Mouse (Mus musculus) adrenal gland, adult 2 months (tissue): Measurements from ENCODE around the gene Cyp2c38. TPM values are rescaled to one million over a fixed set of nuclear protein-coding genes. Genes with fewer than 3 reads are reported as not detected.
"Not testable (repeated sequence)": the region's sequence is repeated elsewhere in the genome, so short reads cannot be mapped to it uniquely, and the experiment has no call there.

Experiments
- DNase-seq: peaks from one replicate; pipeline ENCODE4 v3.0.0; 2021
- long read RNA-seq: library from polyadenylated mRNA; stranded (forward); transcript quantifications from one replicate; pipeline ENCODE4 v2.0.0, GENCODE M21; 2021
- polyA plus RNA-seq: library from polyadenylated mRNA; depleted of rRNA; stranded (reverse); fragments of >200 nt; gene quantifications from 2 replicates; pipeline ENCODE4 v1.2.3, GENCODE M21; 2012; rRNA removed
- total RNA-seq, 2 experiments: library from RNA; stranded (reverse); gene quantifications; 2 replicates each; pipeline ENCODE4 v1.2.3; 2021

The Cyp2c38 gene
- total RNA-seq, result under 1 TPM in 1 of 2 experiments, not detected in 1; 0.32 TPM
- not detected in 2 replicates for polyA plus RNA-seq
- long read RNA-seq, result 0 reads

GRCm38 (mm10) chr19:39462941-39463340, at the start of gene Cyp2c38:
Gene Cyp2c38, minus strand, starts transcription at chr19:39463075.
- no peak for DNase-seq

- no peak for DNase-seq
Observed at GRCm38 (mm10) chr19:39510534-39510933, 47.7 kb upstream of the Cyp2c38 start, which contains the start of gene Cyp2c39. Gene Cyp2c39, plus strand, starts transcription at chr19:39510862.

GRCm38 (mm10) chr19:39509533-39509932, 46.7 kb upstream of the Cyp2c38 start:
- no peak for DNase-seq

GRCm38 (mm10) chr19:39506341-39506740, 43.5 kb upstream of the Cyp2c38 start:
- no peak for DNase-seq

GRCm38 (mm10) chr19:39483961-39484360, 21.1 kb upstream of the Cyp2c38 start:
- DNase-seq, result not testable (repeated sequence)

GRCm38 (mm10) chr19:39463923-39464322, 1.0 kb upstream of the Cyp2c38 start:
- no peak for DNase-seq

Other genes with a start within 250 kb of the Cyp2c38 start
- gene Cyp2c29, start 193.7 kb downstream of the Cyp2c38 start, total RNA-seq, result 1 to 10 TPM in 1 of 2 experiments, under 1 TPM in 1; 0.17 to 3.3 TPM
- gene Cyp2c29, start 193.7 kb downstream of the Cyp2c38 start, polyA plus RNA-seq, result 0.63 TPM in 1 of 2 replicates, not detected in the other
- under 1 TPM in 1 of 2 experiments, not detected in 1; 0.29 TPM for gene Cyp2c39, start 47.8 kb upstream of the Cyp2c38 start, total RNA-seq
- not detected in 2 replicates for gene Cyp2c39, start 47.8 kb upstream of the Cyp2c38 start, polyA plus RNA-seq
- gene Cyp2c67, start 186.0 kb upstream of the Cyp2c38 start, total RNA-seq, result under 1 TPM in 1 of 2 experiments, not detected in 1; 0.86 TPM
- not detected in 2 replicates for gene Cyp2c67, start 186.0 kb upstream of the Cyp2c38 start, polyA plus RNA-seq